Mouse (Mus musculus) gastrocnemius, adult 2 months (tissue): ENCODE results near the gene Ankrd54. TPM values are rescaled to one million over a fixed set of nuclear protein-coding genes. Genes with fewer than 3 reads are reported as not detected.
A peak's percentile ranks its signal among the peaks of the same experiment; 100 is the strongest.
"Not testable (repeated sequence)": the region's sequence is repeated elsewhere in the genome, so short reads cannot be mapped to it uniquely, and the experiment has no call there.

Source experiments
- DNase-seq: peaks from one replicate; pipeline ENCODE4 v3.0.0; 2022
- H3K27ac ChIP-seq: fragments of 200-600 bp; 2 replicates; pipeline ENCODE4 v1.8.1; 2022; ENCODE audit warnings: mild to moderate bottlenecking
- H3K4me3 ChIP-seq: fragments of 200-600 bp; 2 replicates; pipeline ENCODE4 v1.8.1; 2022; ENCODE audit warnings: mild to moderate bottlenecking, moderate library complexity
- CTCF ChIP-seq: fragments of 200-600 bp; IDR thresholded peaks from 2 replicates; pipeline ENCODE4 v1.8.1; 2022; ENCODE audit warnings: antibody characterized with exemption, mild to moderate bottlenecking, moderate library complexity
- intact Hi-C: fragments of 180-260 bp; cut with DNase I; formaldehyde crosslinking; loops from one replicate; pipeline ENCODE4 v1.15.1; 2025
- total RNA-seq, 2 experiments: library from RNA; stranded (reverse); gene quantifications; 2 replicates each; pipeline ENCODE4 v1.2.3; 2021

The Ankrd54 gene
- total RNA-seq, 2 experiments from 2014 or later = 4.5 to 5.1 TPM

DNA sequence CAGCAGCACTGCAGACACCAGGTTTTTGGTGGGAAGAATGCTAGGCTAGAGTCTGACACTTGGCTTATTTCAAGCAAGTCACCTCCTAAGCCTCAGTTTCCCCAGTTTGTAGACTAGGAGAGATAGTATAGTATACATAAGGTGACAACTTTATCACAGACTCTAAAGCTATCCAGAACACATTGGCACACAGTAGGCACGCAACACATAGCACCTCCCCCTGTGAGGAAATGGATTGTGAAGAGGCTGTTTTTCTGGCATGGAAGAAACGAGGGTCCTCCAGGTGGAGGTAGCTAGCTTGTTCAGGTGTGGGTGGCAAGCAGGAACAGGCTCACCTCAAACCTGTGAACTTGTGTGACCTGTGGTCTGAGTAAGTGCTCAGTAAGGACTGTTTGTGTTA, 11.7 kb downstream of the Ankrd54 start:
- intact Hi-C loops = no loop called here
- DNase-seq = no peak
- Histone ChIP-seq H3K27ac (peak overlapping the region; percentile 63), H3K4me3 (no peak overlapping the region)
- no peak for TF ChIP-seq CTCF

GRCm38 (mm10) chr15:79050160-79050845, 12.4 kb downstream of the Ankrd54 start:
- intact Hi-C loops = no loop called here
- H3K4me3 ChIP-seq = no peak overlapping the region
- no peak for TF ChIP-seq CTCF
- no peak for DNase-seq
- no peak overlapping the region for H3K27ac ChIP-seq

DNA sequence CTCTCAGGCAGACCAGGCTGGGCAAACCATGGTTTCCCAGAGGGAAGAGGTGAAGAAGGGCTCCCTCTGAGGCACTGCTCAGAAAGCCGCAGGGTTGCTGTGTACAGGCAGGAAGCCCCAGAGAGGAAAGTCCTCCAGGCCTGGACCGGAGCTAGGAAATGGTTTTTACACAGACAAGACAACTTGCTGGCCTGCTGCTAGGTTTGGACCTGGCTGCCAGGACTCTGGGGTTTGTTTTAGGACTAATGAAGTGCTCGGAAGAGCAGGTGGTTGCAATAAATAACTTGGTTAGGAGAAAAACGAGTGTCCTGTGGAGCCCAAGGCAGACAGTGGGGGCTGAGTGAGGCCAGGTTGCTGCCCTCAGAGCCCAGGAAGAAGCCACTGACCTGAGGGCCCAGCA, 14.5 kb downstream of the Ankrd54 start:
- Histone ChIP-seq H3K4me3 (no peak overlapping the region), H3K27ac (peak overlapping the region; percentile 46; the same call in 1 of the 2 replicates)
- TF ChIP-seq CTCF = no peak
- intact Hi-C loops = no loop called here
- no peak for DNase-seq

GRCm38 (mm10) chr15:79044837-79045236, 17.9 kb downstream of the Ankrd54 start:
- intact Hi-C loops = no loop called here
- no peak overlapping the region for H3K27ac ChIP-seq
- no peak for TF ChIP-seq CTCF
- H3K4me3 ChIP-seq = no peak overlapping the region
- DNase-seq = no peak

GRCm38 (mm10) chr15:79042721-79043491, 19.8 kb downstream of the Ankrd54 start:
- intact Hi-C loops = no loop called here
- peak; percentile 39 for DNase-seq
- H3K27ac ChIP-seq = peak overlapping the region; percentile 35
- TF ChIP-seq CTCF = no peak
- peak overlapping the region; percentile 77 for H3K4me3 ChIP-seq

DNA sequence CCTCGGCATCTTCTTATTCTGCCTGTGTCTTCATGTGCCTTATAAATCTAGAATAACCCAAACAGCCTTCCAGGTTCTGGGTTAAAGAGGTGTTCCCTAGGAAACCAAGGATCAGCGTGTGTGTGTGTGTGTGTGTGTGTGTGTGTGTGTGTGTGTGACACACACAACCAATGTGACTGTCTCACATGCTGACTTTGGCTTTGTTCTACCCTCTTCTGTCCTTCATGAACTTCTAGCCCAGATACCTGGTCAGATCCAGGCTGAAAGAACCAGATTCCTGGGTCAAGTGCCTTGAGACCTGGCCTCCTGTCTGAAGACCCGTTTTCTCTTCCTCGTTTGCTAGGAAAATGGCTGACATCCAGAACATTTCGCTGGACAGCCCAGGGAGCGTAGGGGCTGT, 21.1 kb downstream of the Ankrd54 start, which contains the start of gene Galr3:
Galr3 (plus strand) TSS at position 301 of the 400 bp plus-strand sequence.
- no peak for TF ChIP-seq CTCF
- DNase-seq = no peak
- intact Hi-C loops = no loop called here
- peak within 1 kb of the TSS; percentile 77 for H3K4me3 ChIP-seq
- H3K27ac ChIP-seq = peak within 1 kb of the TSS; percentile 35; the same call in 1 of the 2 replicates

GRCm38 (mm10) chr15:79040501-79041416, 21.9 kb downstream of the Ankrd54 start:
- no peak overlapping the region; the same call in 1 of the 2 replicates for H3K4me3 ChIP-seq
- no peak for DNase-seq
- TF ChIP-seq CTCF = no peak
- no peak overlapping the region for H3K27ac ChIP-seq
- intact Hi-C loops = no loop called here

- Histone ChIP-seq H3K27ac (no peak overlapping the region), H3K4me3 (no peak overlapping the region)
- peak; percentile 87 for DNase-seq
- intact Hi-C loops = loop anchor here (2.0 to 5.0 kb wide), 3 partner anchors 32 to 110 kb away; no protein-coding TSS in a partner anchor
- peak; percentile 92 for TF ChIP-seq CTCF
These were observed 23.8 kb downstream of the Ankrd54 start for GRCm38 (mm10) chr15:79038853-79039252.

DNA sequence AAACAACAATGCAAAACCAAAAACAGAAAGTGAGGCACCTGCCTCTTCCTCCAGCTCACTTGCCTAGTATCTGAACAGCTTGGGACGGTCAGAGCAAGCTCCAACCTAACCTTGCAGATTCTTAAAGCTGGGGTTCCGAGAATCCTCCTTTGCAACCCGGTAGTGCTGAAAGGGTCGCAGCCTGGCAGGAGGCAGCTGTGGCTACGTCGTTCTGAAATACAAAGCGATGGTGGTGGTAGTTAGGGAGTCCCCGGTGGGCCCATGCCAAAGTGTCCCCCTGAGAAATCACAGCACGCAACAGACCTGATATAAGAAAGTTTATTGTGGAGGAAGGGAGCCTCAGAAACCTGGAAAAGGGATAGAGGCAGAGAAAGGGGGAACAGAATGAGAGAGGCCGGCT, 24.4 kb downstream of the Ankrd54 start:
- H3K4me3 ChIP-seq = no peak overlapping the region
- no peak for DNase-seq
- TF ChIP-seq CTCF = no peak
- peak overlapping the region; percentile 12; the same call in 1 of the 2 replicates for H3K27ac ChIP-seq
- intact Hi-C loops = loop anchor here (2.0 to 5.0 kb wide), 3 partner anchors 32 to 110 kb away; no protein-coding TSS in a partner anchor

DNA sequence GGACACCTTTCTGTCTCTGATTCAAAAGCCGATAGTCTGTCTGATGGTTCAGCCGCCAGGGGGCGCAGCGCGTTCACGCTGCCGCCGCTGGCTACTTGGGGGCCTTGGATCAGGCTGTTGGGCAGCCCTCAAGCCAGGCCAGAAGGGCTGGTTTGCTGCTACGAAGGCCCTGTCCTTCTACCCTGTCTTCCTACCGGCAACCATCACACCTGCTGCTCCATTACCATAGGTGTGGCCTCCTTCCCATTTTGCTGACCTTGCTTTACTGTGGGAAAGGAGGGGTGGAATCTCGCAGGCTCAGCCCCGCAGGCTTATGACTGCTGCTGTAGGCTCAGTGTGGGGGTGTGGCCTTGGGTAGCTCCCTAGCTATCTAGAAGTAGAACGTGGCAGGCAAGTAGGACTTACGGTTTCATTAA, 24.8 kb downstream of the Ankrd54 start:
- Histone ChIP-seq H3K4me3 (peak overlapping the region; percentile 37; the same call in 1 of the 2 replicates), H3K27ac (peak overlapping the region; percentile 12; the same call in 1 of the 2 replicates)
- TF ChIP-seq CTCF = peak; percentile 95
- intact Hi-C loops = loop anchor here (2.0 to 5.0 kb wide), 3 partner anchors 33 to 111 kb away; no protein-coding TSS in a partner anchor
- peak; percentile 84 for DNase-seq

GRCm38 (mm10) chr15:79031908-79032307, 30.8 kb downstream of the Ankrd54 start:
- DNase-seq, H3K27ac ChIP-seq, intact Hi-C loops, H3K4me3 ChIP-seq: not testable (repeated sequence)
